Mouse (Mus musculus) lung, postnatal 0 days (tissue): ENCODE measurements around the gene Ccdc36.

Experiments
- CTCF ChIP-seq: IDR thresholded peaks from 2 replicates; pipeline ENCODE4 v1.5.1; 2016; ENCODE audit warnings: antibody characterized with exemption, mild to moderate bottlenecking
- EP300 ChIP-seq: IDR thresholded peaks from 2 replicates; pipeline ENCODE4 v1.6.1; 2016; ENCODE audit warnings: antibody characterized with exemption, mild to moderate bottlenecking, control low read depth

- peak; percentile 43; the same call in 1 of the 2 replicates for TF ChIP-seq EP300
- TF ChIP-seq CTCF = no peak
These were observed 18.7 kb downstream of the Ccdc36 start for GRCm38 (mm10) chr9:108409535-108409934.
